Mouse (Mus musculus): ENCODE results near the gene Tnfsf13.

DNA sequence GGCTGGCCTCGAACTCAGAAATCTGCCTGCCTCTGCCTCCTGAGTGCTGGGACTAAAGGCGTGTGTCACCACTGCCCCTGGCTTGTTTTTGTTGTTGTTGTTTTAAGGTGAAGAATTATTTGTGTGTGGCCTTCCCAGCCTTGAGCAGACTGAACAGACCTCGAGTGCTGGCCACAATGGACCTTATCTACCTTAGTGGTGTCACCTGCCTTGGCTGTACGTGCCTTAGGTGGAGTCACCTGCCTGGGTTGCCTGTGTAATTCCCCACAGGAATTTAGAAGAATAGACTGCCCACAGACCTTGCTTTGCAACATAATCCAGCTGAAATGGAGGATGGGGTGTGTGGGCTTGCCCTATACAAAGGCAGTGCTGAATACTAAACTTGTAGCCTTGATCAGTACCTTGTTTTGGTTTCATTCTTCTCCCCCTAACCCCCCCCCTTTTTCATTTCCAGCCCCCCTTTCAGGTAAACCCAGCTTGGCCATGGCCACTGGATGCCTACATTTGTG, 22.3 kb upstream of the Tnfsf13 start:
- TF ChIP-seq CTCF (IDR thresholded peaks at IDR 0.05; ENCODE audit: extremely low read depth, insufficient read length, insufficient replicate concordance, low read depth, low read length) (no peak), POLR2A (IDR thresholded peaks at IDR 0.05; ENCODE audit: low read depth, low read length) (no peak)

Measured in small intestine, adult 2 months (tissue).